Mouse (Mus musculus): ENCODE measurements at regions not wholly inside any gene's neighbourhood (a gene's known extent, or its start where the extent isn't known, plus 50 kb on each side); places are given as distances from the start of the nearest gene placed in this dataset.

- no peak for TF ChIP-seq POLR2A (IDR thresholded peaks at IDR 0.05; ENCODE audit: low read depth, low read length)
- no peak for TF ChIP-seq CTCF (IDR thresholded peaks at IDR 0.05; ENCODE audit: extremely low read depth, insufficient read length, insufficient replicate concordance, low read depth, low read length)
Observed at GRCm38 (mm10) chr4:32185986-32186385, 52.6 kb upstream of the Bach2 start.

Measured in small intestine, adult 2 months (tissue).